Mouse (Mus musculus) cerebellum, adult 2 months (tissue): ENCODE data around the gene Myo1e. TPM values are rescaled to one million over a fixed set of nuclear protein-coding genes. Genes with fewer than 3 reads are reported as not detected.
A peak's percentile ranks its signal among the peaks of the same experiment; 100 is the strongest.

Source experiments
- DNase-seq, 2 experiments: peaks; one replicate each; pipeline ENCODE4 v3.0.0; 2021
- H3K27ac ChIP-seq: fragments of 200-500 bp; 2 replicates; pipeline ENCODE4 v1.5.1; 2012; ENCODE audit warnings: low read length, control low read depth, inconsistent platforms; ENCODE audit not compliant: insufficient read depth
- H3K27me3 ChIP-seq: fragments of 200-500 bp; 2 replicates; pipeline ENCODE4 v1.6.1; 2012; ENCODE audit warnings: inconsistent platforms, mild to moderate bottlenecking, low read length, moderate library complexity; ENCODE audit not compliant: control insufficient read depth, insufficient read depth
- H3K4me1 ChIP-seq: fragments of 200-500 bp; 2 replicates; pipeline ENCODE4 v1.6.1; 2011; ENCODE audit warnings: low read length; ENCODE audit not compliant: control insufficient read depth, insufficient read depth
- H3K4me3 ChIP-seq: fragments of 200-500 bp; replicated peaks from 2 replicates; pipeline ENCODE3; 2011; ENCODE audit warnings: mild to moderate bottlenecking, low read depth, low read length, control low read depth; ENCODE audit not compliant: insufficient read depth
- CTCF ChIP-seq: fragments of 200-500 bp; IDR thresholded peaks from 2 replicates; pipeline ENCODE4 v1.5.1; 2011; ENCODE audit warnings: low read depth, mild to moderate bottlenecking, control low read depth, low read length, moderate library complexity, borderline replicate concordance; ENCODE audit not compliant: insufficient read depth
- POLR2A ChIP-seq: fragments of 200-500 bp; IDR thresholded peaks from 2 replicates; pipeline ENCODE4 v1.6.1; 2011; ENCODE audit warnings: low read length, control low read depth, borderline replicate concordance; ENCODE audit not compliant: insufficient read depth
- WGBS: fragments of 180-500 bp; shearing (Covaris S2); methylation state at CpG from one replicate; pipeline ENCODE4 v1.1.7; 2018; 5-methylcytosine and 5-hydroxymethylcytosine counted together
- polyA plus RNA-seq: library from polyadenylated mRNA; depleted of rRNA; stranded (reverse); fragments of >200 nt; gene quantifications from 2 replicates; pipeline ENCODE4 v1.2.3, GENCODE M21; 2012; rRNA removed

The Myo1e gene
- polyA plus RNA-seq = 7.6 and 8.1 TPM in 2 replicates

GRCm38 (mm10) chr9:70207151-70207831 lies at the start of gene Myo1e:
Myo1e (plus strand) TSS chr9:70207350.
- Histone ChIP-seq H3K27me3 (no peaks in the 10 kb centered on the region; the same call in 1 of the 2 replicates), H3K4me3 (peak within 1 kb of the TSS; percentile 99), H3K27ac (peak within 1 kb of the TSS; percentile 42; the same call in 1 of the 2 replicates), H3K4me1 (0 out of 2 replicates have a peak, but pooled peaks cover 2% of the 10 kb centered on the region)
- WGBS = under 1% methylated on average over 43 of the region's 43 CpGs
- TF ChIP-seq POLR2A = peak; percentile 26; the same call in 1 of the 2 replicates
- no peak for TF ChIP-seq CTCF
- peak; percentile 78 to 86 for DNase-seq

- WGBS = 87% methylated on average over 10 of the region's 10 CpGs
- H3K4me3 ChIP-seq = no peak overlapping the region
Measured at GRCm38 (mm10) chr9:70160071-70160470, 47.1 kb upstream of the Myo1e start.

GRCm38 (mm10) chr9:70168973-70169372 lies 38.2 kb upstream of the Myo1e start:
- Histone ChIP-seq H3K27ac (no peak overlapping the region), H3K27me3 (no peaks in the 10 kb centered on the region; the same call in 1 of the 2 replicates), H3K4me1 (no peaks in the 10 kb centered on the region), H3K4me3 (no peak overlapping the region)
- TF ChIP-seq CTCF (peak; percentile 30; the same call in 1 of the 2 replicates), POLR2A (no peak)
- 85% methylated on average over 7 of the region's 7 CpGs for WGBS
- DNase-seq = no peak

More at GRCm38 (mm10) chr9:70160071-70160470, 47.1 kb upstream of the Myo1e start:
- no peak for DNase-seq
- Histone ChIP-seq H3K27me3 (no peaks in the 10 kb centered on the region), H3K4me1 (no peaks in the 10 kb centered on the region), H3K27ac (no peak overlapping the region)
- no peak for TF ChIP-seq POLR2A
- TF ChIP-seq CTCF = no peak

GRCm38 (mm10) chr9:70174291-70174848 lies 32.8 kb upstream of the Myo1e start:
- H3K27me3 ChIP-seq = no peaks in the 10 kb centered on the region; the same call in 1 of the 2 replicates
- H3K4me3 ChIP-seq = no peak overlapping the region
- WGBS = 54% methylated on average over 4 of the region's 4 CpGs
- TF ChIP-seq CTCF (no peak), POLR2A (no peak)
- no peak overlapping the region for H3K27ac ChIP-seq
- no peak for DNase-seq
- H3K4me1 ChIP-seq = no peaks in the 10 kb centered on the region

DNA sequence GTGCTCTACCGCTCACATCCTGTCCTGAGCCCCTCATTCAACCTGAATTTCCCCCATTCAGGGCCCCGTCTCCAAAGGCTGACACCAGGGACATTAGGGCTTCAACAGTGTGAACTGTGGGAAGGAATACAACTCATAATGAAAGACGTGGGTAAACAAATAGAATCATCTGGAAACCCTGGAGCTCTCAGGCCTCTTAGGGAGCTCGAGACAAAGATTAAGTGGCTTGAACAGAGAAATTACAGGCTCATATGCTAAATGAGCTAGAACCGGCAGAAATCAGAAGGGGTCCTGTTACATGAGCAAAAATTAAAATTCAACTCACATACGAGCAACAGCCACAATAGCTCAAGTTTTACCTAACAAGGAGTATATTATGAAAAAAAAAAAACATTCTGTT lies 32.3 kb upstream of the Myo1e start:
- no peak overlapping the region for H3K4me3 ChIP-seq
- WGBS = 47% methylated on average over 6 of the region's 6 CpGs
- H3K4me1 ChIP-seq = no peaks in the 10 kb centered on the region
- H3K27me3 ChIP-seq = no peaks in the 10 kb centered on the region; the same call in 1 of the 2 replicates
- TF ChIP-seq POLR2A (no peak), CTCF (no peak)
- DNase-seq = no peak
- no peak overlapping the region for H3K27ac ChIP-seq

DNA sequence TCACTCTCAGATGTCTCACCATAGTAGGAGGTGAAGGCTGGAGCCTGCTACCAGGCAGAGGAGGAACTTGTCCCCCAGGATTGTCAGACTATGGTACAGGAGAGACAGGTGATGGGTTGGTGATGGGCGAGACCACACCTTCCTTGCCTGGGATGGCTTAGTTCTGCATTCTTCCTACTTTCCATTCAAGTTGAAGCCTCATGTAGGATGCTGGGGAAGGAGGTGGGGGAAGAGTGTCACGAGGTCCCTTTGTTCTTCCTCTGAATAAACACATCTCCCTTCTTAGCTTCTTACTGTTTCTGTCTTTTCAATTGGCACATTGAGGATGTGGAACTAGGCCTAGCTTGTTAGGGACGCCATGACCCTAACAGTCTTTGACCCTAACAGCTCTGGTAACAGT lies 30.9 kb upstream of the Myo1e start:
- TF ChIP-seq POLR2A = no peak
- no peak for TF ChIP-seq CTCF
- DNase-seq = no peak
- 92% methylated on average over 3 of the region's 3 CpGs for WGBS
- Histone ChIP-seq H3K4me1 (no peaks in the 10 kb centered on the region), H3K27ac (no peak overlapping the region), H3K27me3 (no peaks in the 10 kb centered on the region), H3K4me3 (no peak overlapping the region)

- H3K27ac ChIP-seq = no peak overlapping the region
- no peak for DNase-seq
- WGBS = 38% methylated on average over 12 of the region's 12 CpGs
- no peak overlapping the region for H3K4me3 ChIP-seq
- no peaks in the 10 kb centered on the region for H3K27me3 ChIP-seq
- no peak for TF ChIP-seq CTCF
- TF ChIP-seq POLR2A = no peak
- no peaks in the 10 kb centered on the region for H3K4me1 ChIP-seq
Measured at GRCm38 (mm10) chr9:70181719-70182118, 25.4 kb upstream of the Myo1e start.

DNA sequence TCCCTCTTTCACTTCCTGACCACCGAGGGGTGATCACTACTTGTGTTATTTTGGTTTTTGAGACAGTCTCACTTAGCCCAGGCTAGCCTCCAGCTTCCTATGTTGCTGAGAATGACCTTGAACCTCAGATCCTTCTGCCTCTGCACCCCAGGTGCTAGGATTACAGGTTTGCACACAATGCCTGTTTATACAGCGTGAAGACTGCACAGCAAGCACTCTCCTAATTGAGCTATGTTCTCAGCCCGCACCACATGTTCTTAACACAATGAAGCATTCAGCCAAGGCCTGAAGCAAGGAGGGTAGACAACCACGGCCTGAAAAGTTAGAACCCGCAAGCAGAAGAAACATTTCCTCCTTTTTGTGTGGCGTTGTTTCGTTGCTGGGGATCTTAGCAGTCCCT lies 24.5 kb upstream of the Myo1e start:
- 48% methylated on average over 7 of the region's 7 CpGs for WGBS
- DNase-seq = no peak
- Histone ChIP-seq H3K4me3 (no peak overlapping the region), H3K27ac (no peak overlapping the region), H3K4me1 (no peaks in the 10 kb centered on the region), H3K27me3 (no peaks in the 10 kb centered on the region)
- TF ChIP-seq POLR2A (no peak), CTCF (no peak)
